Mouse (Mus musculus) embryo, embryonic 10.5 days (tissue): ENCODE data around the gene Fcrl5.
A peak's percentile ranks its signal among the peaks of the same experiment; 100 is the strongest.

Source experiments
- DNase-seq: peaks from one replicate; pipeline ENCODE4 v3.0.0-alpha.2; 2015; ENCODE audit warnings: low spot score

Gene Fcrl5

DNA sequence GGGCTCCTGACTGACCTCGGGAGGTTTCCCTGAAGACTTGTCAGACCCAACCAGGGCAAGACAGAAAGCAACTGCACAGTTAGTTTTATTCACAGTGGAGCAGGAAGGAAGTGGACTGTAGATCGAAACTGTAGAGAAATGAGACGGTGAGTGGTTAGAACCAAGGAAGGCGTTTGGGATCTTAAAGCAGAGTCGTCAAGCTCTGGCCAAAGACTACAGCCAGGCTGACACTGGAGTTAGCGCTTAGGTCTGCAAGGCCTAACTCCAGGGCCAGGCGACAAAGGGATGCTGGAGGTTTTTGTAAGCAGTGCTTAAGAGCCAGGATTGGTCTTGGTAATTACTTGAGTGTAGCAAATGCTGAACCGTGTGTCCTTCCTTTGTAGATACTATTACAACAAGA lies 93.3 kb downstream of the Fcrl5 start:
- DNase-seq: no peak

DNA sequence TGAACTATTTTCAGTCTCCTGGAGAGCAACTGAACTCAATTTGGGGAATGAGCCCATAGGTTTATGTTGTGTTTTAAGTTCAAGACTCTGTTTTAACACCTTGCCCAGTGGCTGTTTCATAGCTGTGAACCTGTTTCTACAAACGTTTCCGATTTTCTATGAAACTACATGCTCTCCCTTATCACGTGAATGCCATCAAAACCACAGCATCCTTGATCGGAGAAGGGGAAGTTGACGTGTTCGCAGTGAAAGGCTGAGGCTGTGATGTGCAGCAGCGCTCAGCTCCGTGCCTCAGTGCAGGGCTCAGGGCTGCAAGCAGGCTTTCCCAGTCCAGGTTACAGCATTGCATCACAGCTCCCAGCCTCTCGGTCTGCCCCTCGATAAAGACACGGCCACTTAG lies 94.0 kb downstream of the Fcrl5 start:
- no peak for DNase-seq

DNA sequence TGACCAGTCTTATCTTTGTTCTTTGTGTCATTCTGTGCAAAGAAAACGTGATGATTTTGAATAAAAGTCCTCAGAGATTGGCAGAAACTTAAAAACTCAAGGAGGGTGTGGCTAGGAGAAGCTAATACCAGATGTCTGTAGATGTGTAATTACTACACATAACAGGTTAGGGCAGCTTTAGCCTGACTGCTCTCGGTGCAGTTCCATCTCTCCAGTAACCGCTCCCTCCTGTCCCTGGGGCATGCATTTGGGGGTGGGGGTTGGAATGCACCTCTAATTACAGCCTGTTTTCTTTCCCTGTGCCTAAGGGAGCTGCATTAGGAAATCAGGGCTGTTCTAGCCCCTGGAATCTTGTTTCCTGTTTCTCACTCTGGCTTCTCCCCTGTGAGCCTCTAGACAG lies 94.7 kb downstream of the Fcrl5 start:
- no peak for DNase-seq

DNA sequence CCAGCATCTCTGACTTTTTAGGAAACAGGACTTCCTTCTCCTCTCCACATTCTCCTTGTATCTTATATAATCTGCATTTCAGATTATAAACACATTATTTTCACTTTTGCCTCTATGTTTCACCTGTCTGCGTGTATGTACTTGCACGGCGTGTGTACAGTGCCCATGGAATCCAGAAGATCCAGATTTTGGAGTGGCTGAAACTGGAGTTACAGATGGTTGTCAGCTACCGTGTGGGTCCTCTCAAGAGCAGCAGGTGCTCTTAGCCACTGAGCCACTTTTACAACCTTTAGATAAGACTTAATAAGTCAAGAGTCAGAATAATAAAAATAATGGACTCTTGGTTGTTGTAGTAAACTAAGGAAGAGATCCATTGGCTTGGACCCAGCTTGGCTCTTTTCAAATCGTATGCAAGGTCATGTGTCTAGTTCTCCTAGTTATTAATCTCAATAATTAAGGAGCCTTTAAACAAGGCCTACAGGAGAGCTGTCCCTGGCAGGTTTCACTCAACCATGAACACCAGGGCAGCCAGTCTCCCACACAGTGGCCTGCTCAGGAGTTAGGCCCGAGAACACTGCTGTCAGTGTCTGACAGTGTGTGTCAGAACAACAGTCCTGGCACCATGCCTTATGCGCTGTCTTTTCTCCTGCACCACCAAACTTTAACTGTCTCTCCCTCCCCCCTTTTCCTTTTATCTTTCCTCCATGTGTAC lies 98.2 kb downstream of the Fcrl5 start:
- DNase-seq: no peak

DNA sequence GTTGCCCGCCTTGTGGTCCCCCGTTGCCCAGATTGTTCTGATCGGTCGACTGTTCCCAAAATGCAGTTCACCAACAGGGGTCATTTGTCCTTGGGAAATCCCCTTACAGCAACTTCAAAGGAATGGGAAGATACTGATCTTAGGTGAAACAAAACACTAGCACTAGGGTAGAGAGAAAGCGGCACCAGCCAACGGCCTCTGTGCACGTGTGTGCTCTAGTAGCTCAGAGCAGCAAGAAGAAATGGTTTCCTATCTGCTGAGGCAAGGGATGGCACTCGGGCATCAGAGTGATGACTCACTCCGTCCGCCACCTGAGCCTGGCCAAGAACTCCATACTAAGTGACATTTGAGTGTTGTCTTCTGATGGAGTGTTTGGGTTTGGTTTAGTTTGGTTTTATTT lies 102.5 kb downstream of the Fcrl5 start:
- DNase-seq: no peak

DNA sequence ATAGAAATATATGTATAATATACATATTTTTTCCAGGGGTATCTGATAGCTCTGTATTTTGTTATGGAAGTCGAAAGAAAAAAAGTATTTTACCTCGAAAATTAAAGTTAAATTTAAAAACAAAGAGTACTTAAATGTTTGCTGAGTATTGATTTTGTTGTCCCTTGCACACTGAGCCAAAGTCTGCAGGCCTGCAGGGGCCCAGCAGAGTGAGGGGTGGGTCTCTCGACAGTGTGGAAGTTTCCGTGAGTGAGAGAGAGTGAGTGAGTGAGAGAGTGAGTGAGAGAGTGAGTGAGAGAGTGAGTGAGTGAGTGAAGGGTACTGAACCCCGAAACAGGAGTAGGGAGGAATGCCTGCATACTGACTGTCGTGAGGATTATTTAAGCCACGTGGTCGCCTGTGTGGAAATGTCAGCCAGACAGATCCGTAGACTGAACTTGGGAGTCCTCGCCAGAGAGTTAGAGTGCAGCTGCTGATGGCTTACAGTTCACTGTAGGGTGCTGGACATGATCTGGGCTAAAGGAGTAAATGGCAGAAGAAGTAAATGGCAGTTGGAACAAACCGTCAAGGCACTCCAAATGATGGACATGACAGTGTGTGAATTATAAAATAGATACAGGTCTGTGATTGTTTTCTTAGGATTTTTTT lies 104.6 kb downstream of the Fcrl5 start:
- DNase-seq: no peak

DNA sequence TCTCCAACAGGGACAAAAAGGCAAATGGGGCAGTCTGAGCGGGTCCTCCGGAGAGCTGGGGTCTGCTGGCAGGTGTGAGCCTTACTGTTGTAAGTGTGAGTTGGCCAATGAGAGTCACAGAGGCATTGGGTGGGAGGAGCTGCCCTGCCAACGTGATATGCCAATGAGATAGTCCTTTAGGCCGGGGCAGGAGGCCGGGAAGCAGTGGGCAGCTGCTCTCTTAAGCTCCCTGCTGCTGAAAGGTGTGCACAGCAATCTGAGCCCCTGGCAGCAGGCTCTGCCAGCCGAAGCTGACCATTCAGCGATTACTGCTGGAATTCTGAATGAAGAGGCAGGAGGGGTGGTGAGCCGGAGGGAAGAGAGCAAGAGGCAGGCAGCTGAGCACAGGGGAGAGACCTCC lies 105.1 kb downstream of the Fcrl5 start:
- no peak for DNase-seq

DNA sequence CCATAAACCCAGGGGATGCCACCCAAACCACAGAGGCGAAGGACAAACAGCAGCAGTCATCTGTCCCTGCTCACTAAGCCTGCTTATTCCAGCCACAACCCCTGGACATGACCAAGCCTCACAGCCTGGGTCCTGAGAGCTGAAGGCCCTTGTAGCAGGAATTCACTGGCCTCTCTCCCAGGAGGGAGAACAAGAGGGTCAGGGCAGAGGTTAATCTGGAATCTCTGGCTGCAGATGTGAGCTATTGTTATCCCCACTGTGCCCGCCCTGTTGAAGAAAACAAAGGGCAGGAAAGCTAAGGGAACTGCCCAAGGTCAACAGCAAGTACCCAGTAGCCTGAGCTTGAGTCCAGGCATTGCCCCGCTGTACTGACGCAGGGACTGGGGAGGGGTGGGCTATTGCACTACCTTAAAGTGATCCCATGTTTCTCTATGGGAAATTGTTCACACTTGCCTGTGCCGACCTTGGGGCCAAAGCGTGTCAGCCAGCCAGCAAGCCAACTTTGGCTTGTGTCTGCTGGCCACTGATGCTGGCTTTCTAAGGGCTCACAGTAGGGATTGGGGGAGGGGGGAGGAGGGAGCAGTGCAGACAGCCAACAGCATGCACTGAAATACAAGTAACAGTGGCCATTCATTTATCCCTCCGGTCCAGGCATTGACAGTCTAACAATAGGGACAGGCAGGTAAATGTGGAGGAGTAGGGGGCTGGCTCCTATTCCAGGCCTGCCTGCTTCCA lies 107.1 kb downstream of the Fcrl5 start:
- peak; percentile 73 for DNase-seq

DNA sequence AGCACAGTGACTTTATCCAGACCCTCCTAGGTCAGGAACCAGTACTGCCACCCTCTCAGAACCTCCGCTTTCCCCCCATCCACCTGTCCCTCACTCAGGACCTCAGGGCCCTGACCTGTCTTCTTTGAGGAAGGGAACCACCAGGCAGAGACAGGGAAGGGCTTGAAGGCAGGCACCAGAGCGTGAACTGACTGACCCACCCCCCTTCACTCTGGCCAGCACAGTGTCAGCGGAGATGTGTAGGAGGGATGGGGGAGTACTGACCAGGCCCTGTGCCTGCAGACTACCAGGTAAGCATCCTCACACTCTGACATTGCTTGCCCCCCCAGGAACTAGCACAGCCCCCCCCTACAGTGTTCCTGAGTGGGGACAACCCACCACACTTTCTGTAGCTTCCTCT lies 110.0 kb downstream of the Fcrl5 start:
- DNase-seq: no peak

DNA sequence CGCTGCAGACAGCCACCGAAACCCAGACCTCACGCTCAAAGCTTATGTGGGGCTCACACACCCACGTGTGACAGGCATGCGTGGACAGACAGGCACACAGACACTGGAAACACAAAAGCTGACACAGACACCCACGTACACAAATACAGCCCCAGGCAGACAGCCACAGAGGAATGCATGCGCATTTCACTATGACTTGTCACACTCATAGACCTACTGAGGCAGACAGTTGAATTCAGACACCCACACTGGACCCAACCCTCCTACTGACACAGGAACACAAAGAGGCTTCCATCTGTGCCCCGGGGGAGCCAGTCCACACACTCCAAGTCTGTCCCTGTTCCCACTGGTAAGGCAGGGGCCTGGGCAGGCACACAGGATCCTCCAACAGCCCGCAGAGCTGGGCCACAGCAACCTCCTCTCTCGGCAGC lies 110.7 kb downstream of the Fcrl5 start:
- no peak for DNase-seq

DNA sequence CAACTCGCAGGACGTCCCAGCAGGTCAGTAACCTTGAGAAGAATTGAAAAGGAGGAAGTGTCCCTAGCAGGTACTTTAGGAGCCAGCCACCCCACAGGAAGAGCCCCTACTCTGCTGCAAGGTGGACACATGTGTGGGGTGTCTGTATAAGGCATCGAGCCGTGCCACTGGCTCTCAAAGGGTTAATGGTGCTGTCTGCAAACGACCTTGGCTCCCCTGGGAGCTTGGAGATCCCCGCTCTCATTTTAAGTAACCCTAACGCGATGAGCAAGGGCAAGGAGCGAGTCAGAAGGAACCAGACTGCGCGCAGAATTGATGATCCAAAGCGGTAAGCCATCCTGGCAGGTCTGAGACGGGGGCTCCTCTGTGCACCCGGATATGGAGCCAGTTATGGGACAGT lies 114.3 kb downstream of the Fcrl5 start:
- no peak for DNase-seq
